Mouse (Mus musculus) heart, embryonic 16.5 days (tissue): ENCODE data around the gene Cdh24. TPM values are rescaled to one million over a fixed set of nuclear protein-coding genes. Genes with fewer than 3 reads are reported as not detected.

Source experiments
- ATAC-seq: fragments of 200-750 bp; cut with Nextera tagmentation; replicated peaks from 2 replicates; pipeline ENCODE4 v1.8.0; 2017; ENCODE audit warnings: moderate number of reproducible peaks; ENCODE audit not compliant: insufficient read depth, low FRiP score; ENCODE audit errors: extremely low read depth
- H3K27ac ChIP-seq: fragments of 300-500 bp; sonication (generic); 2 replicates; pipeline ENCODE4 v1.5.1; 2014; ENCODE audit warnings: mild to moderate bottlenecking, low read length, control low read depth, moderate library complexity
- H3K27me3 ChIP-seq: fragments of 300-500 bp; sonication (generic); 2 replicates; pipeline ENCODE4 v1.6.1; 2014; ENCODE audit warnings: low read length, mixed read lengths; ENCODE audit not compliant: control insufficient read depth, insufficient read depth
- H3K36me3 ChIP-seq: fragments of 300-500 bp; sonication (generic); 2 replicates; pipeline ENCODE4 v1.6.1; 2014; ENCODE audit not compliant: control insufficient read depth, insufficient read depth
- H3K4me1 ChIP-seq: fragments of 300-500 bp; sonication (generic); 2 replicates; pipeline ENCODE4 v1.6.1; 2014; ENCODE audit warnings: low read length, mixed read lengths; ENCODE audit not compliant: control insufficient read depth, insufficient read depth
- H3K4me2 ChIP-seq: fragments of 300-500 bp; sonication (generic); 2 replicates; pipeline ENCODE4 v1.6.1; 2014; ENCODE audit warnings: low read depth, mild to moderate bottlenecking, control low read depth, low read length
- H3K4me3 ChIP-seq: fragments of 300-500 bp; sonication (generic); 2 replicates; pipeline ENCODE4 v1.5.1; 2014; ENCODE audit warnings: mild to moderate bottlenecking, control low read depth, low read length
- H3K9ac ChIP-seq: fragments of 300-500 bp; sonication (generic); 2 replicates; pipeline ENCODE4 v1.6.1; 2014; ENCODE audit warnings: low read length, control low read depth
- H3K9me3 ChIP-seq: fragments of 300-500 bp; sonication (generic); replicated peaks from 2 replicates; pipeline ENCODE4 v1.6.1; 2016; ENCODE audit warnings: low read length; ENCODE audit not compliant: control insufficient read depth
- WGBS: fragments of 180-500 bp; shearing (Covaris S2); extraction: QIAGEN DNeasy Blood & Tissue Kit; methylation state at CpG from one replicate; pipeline ENCODE4 v1.1.7; 2014; 5-methylcytosine and 5-hydroxymethylcytosine counted together
- polyA plus RNA-seq: library from polyadenylated mRNA; unstranded; fragments of >200 nt; fragmentation: Nextera tagmentation; extraction: Ambion mirVana; gene quantifications from 2 replicates; pipeline ENCODE4 v1.2.1, GENCODE M21; 2015

Cdh24 gene
- polyA plus RNA-seq, 1 experiment from 2014 or later, result 1.4 TPM

DNA sequence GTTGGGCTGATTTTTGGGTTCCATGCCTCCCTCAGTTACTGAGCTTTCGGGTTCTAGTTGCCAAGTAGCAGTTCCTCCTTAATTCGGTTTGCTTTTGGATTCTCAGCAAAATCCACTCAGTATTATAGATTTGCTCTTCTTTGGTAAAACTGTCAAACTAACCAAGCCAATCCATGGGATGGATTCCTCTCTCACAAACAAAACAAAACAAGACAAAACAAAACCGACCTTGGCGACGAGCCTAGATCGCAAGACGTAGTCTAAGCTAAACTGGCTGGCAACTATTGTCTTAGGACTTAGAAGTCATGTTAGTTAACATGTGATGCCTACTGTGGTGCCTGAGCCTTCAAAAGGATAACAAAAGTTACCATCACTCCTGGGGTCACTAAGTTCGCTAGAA lies 37.5 kb downstream of the Cdh24 start:
- 82% methylated on average over 8 of the region's 8 CpGs for WGBS
- H3K27me3 ChIP-seq, result no peaks in the 10 kb centered on the region

DNA sequence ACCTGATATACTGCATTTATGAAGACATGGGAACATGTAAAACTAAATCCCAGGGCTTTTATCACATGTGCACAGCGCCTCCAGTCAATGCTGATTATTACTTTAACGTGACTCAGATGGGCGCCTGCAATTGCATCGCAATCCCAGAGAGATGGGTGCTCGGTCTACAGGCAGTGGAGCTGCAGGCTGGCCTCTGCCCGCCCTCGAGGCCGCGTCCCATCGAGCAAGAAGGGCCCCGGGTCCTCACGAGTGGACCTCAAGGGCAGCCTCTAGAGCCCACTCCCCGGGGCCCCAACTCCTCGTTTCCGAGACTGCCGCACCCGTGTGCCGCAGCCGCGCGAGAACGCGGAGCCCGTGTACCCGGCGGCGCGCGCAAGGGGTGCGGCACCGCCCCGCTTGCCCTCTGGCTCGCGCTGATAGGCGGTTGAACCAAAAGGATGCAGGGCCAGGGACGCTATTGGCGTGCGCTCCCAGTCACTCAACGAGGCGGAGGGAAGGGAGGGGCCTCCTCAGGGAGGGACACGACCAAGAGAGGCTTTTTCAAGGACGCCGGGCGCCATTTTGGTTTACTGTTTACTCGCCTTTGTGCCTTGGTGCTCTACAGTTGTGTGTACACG lies 38.0 kb downstream of the Cdh24 start:
- no peaks in the 10 kb centered on the region for H3K36me3 ChIP-seq
- H3K9me3 ChIP-seq, result no peaks in the 10 kb centered on the region
- peak overlapping the region; percentile 95 for H3K27ac ChIP-seq
- H3K4me3 ChIP-seq, result peak overlapping the region; percentile 73
- H3K9ac ChIP-seq, result peak overlapping the region; percentile 84
- peak; percentile 98 for ATAC-seq
- peaks cover 6% of the 10 kb centered on the region for H3K4me1 ChIP-seq
- H3K27me3 ChIP-seq, result no peaks in the 10 kb centered on the region
- peak overlapping the region; percentile 63 for H3K4me2 ChIP-seq
- under 1% methylated on average over 46 of the region's 46 CpGs for WGBS

More for the DNA sequence above, 37.5 kb downstream of the Cdh24 start:
- peak overlapping the region; percentile 73 for H3K27ac ChIP-seq
- peak overlapping the region; percentile 73 for H3K4me3 ChIP-seq
- H3K4me2 ChIP-seq, result peak overlapping the region; percentile 63
- H3K36me3 ChIP-seq, result no peaks in the 10 kb centered on the region
- peaks cover 6% of the 10 kb centered on the region for H3K4me1 ChIP-seq
- H3K9ac ChIP-seq, result no peak overlapping the region
- no peaks in the 10 kb centered on the region for H3K9me3 ChIP-seq
- no peak for ATAC-seq

- peak overlapping the region; percentile 95 for H3K27ac ChIP-seq
- peak overlapping the region; percentile 84 for H3K9ac ChIP-seq
- 44% methylated on average over 4 of the region's 4 CpGs for WGBS
- peak overlapping the region; percentile 73 for H3K4me3 ChIP-seq
- H3K4me1 ChIP-seq, result peaks cover 6% of the 10 kb centered on the region
- H3K27me3 ChIP-seq, result no peaks in the 10 kb centered on the region
- no peak for ATAC-seq
- no peaks in the 10 kb centered on the region for H3K36me3 ChIP-seq
- H3K4me2 ChIP-seq, result peak overlapping the region; percentile 63
- H3K9me3 ChIP-seq, result no peaks in the 10 kb centered on the region
These were observed 38.6 kb downstream of the Cdh24 start for GRCm38 (mm10) chr14:54602613-54603012.

- H3K4me3 ChIP-seq, result no peak overlapping the region
- no peaks in the 10 kb centered on the region for H3K9me3 ChIP-seq
- no peaks in the 10 kb centered on the region for H3K27me3 ChIP-seq
These were observed 39.6 kb downstream of the Cdh24 start for GRCm38 (mm10) chr14:54601601-54602000.

DNA sequence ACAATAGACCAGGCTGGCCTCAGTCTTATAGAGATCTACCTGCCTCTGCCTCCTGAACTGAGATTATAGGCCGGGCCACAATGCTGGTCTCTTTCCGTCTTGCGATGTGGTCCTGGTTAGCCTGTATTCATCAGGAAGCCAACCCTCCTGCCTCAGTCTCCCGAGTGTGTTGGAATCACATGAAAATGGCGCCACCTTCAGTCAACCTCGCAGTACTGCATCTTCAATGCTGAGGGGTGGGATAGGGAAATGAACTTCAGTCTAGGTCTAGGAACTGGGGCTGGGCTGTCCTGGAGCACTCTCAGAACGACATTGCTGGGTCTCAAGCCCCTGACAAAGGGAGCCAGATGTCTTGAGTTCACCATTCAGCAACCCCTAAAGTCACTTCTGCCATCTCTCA lies 44.1 kb downstream of the Cdh24 start:
- H3K9ac ChIP-seq, result no peak overlapping the region
- WGBS, result 78% methylated on average over 7 of the region's 7 CpGs
- H3K36me3 ChIP-seq, result 0 out of 2 replicates have a peak, but pooled peaks cover 3% of the 10 kb centered on the region
- no peak overlapping the region for H3K4me2 ChIP-seq
- H3K4me1 ChIP-seq, result peaks cover 21% of the 10 kb centered on the region
- no peak overlapping the region for H3K27ac ChIP-seq
- ATAC-seq, result no peak
- H3K4me3 ChIP-seq, result no peak overlapping the region
- H3K9me3 ChIP-seq, result no peaks in the 10 kb centered on the region
- no peaks in the 10 kb centered on the region for H3K27me3 ChIP-seq

More at GRCm38 (mm10) chr14:54601601-54602000, 39.6 kb downstream of the Cdh24 start:
- Histone ChIP-seq H3K4me2 (no peak overlapping the region), H3K36me3 (no peaks in the 10 kb centered on the region), H3K27ac (no peak overlapping the region), H3K9ac (no peak overlapping the region), H3K4me1 (peaks cover 6% of the 10 kb centered on the region)
- ATAC-seq, result no peak
- WGBS, result 63% methylated on average over 2 of the region's 2 CpGs

- Histone ChIP-seq H3K27ac (peak overlapping the region; percentile 37), H3K9me3 (no peaks in the 10 kb centered on the region), H3K4me1 (peaks cover 23% of the 10 kb centered on the region), H3K36me3 (0 out of 2 replicates have a peak, but pooled peaks cover 3% of the 10 kb centered on the region), H3K4me2 (peak overlapping the region; percentile 60), H3K4me3 (peak overlapping the region; percentile 20), H3K27me3 (no peaks in the 10 kb centered on the region), H3K9ac (peak overlapping the region; percentile 61)
- no peak for ATAC-seq
- WGBS, result 52% methylated on average over 28 of the region's 28 CpGs
These were observed 46.3 kb downstream of the Cdh24 start for GRCm38 (mm10) chr14:54594631-54595414.

- Histone ChIP-seq H3K36me3 (0 out of 2 replicates have a peak, but pooled peaks cover 3% of the 10 kb centered on the region), H3K4me1 (peaks cover 23% of the 10 kb centered on the region), H3K27me3 (no peaks in the 10 kb centered on the region), H3K27ac (no peak overlapping the region), H3K4me2 (no peak overlapping the region), H3K9ac (no peak overlapping the region), H3K4me3 (no peak overlapping the region), H3K9me3 (no peaks in the 10 kb centered on the region)
- 93% methylated on average over 3 of the region's 3 CpGs for WGBS
- no peak for ATAC-seq
These were observed 47.1 kb downstream of the Cdh24 start for GRCm38 (mm10) chr14:54594055-54594454.

DNA sequence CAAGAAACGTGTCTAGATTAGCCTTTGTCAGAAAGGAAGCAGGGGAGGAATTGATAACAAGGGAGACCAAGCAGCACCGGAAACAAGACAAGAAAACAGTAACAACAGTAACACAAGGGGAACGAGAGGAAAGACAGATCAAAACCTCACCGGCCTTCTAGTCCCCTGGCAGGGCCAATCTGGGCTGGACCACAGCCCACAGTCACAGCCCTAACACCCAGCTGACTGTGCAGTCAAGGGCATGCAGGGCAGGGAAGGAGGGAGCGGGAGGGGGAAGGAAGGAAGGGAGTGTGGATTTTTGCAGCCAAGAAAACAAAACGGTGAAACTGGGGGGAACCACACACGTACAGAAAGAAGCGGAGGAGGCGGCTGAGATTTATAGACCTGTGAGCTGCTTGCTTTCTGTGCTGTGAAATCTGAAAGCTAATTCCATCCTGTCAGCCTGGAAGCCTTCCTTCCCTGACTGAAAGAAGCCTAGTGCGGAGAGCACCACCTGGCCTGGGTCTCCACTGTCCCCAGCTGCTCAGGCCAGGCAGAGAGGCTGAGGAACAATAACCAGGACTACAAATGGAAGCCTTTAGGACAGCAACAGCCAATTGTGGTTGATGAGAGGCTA lies 48.7 kb downstream of the Cdh24 start:
- Histone ChIP-seq H3K27me3 (no peaks in the 10 kb centered on the region), H3K4me3 (no peak overlapping the region), H3K27ac (peak overlapping the region; percentile 92), H3K9me3 (no peaks in the 10 kb centered on the region), H3K4me2 (peak overlapping the region; percentile 27; the same call in 1 of the 2 replicates), H3K36me3 (0 out of 2 replicates have a peak, but pooled peaks cover 3% of the 10 kb centered on the region), H3K4me1 (peaks cover 32% of the 10 kb centered on the region), H3K9ac (peak overlapping the region; percentile 64)
- peak; percentile 87 for ATAC-seq
- WGBS, result 30% methylated on average over 10 of the region's 10 CpGs
